Mouse (Mus musculus) heart, adult 2 months (tissue): ENCODE measurements at regions not wholly inside any gene's neighbourhood (a gene's known extent, or its start where the extent isn't known, plus 50 kb on each side); places are given as distances from the start of the nearest gene placed in this dataset.
A peak's percentile ranks its signal among the peaks of the same experiment; 100 is the strongest.
"Not testable (repeated sequence)": the region's sequence is repeated elsewhere in the genome, so short reads cannot be mapped to it uniquely, and the experiment has no call there.

Experiments
- DNase-seq, 2 experiments: peaks; one replicate each; pipeline ENCODE4 v3.0.0; 2021
- H3K27ac ChIP-seq: fragments of 200-600 bp; 2 replicates; pipeline ENCODE4 v1.8.1; 2022
- H3K27me3 ChIP-seq: fragments of 200-500 bp; 2 replicates; pipeline ENCODE4 v1.6.1; 2012; ENCODE audit warnings: mild to moderate bottlenecking, low read length, inconsistent platforms, mixed read lengths; ENCODE audit not compliant: control insufficient read depth, insufficient read depth
- H3K36me3 ChIP-seq: fragments of 200-500 bp; 2 replicates; pipeline ENCODE4 v1.6.1; 2012; ENCODE audit warnings: low read length, inconsistent platforms; ENCODE audit not compliant: control insufficient read depth, insufficient read depth
- H3K4me1 ChIP-seq: fragments of 200-500 bp; 2 replicates; pipeline ENCODE4 v1.6.1; 2011; ENCODE audit warnings: low read length; ENCODE audit not compliant: control insufficient read depth, insufficient read depth
- H3K4me3 ChIP-seq: fragments of 200-600 bp; 2 replicates; pipeline ENCODE4 v1.8.1; 2022
- H3K79me2 ChIP-seq: fragments of 200-500 bp; replicated peaks from 2 replicates; pipeline ENCODE4 v1.6.1; 2012; ENCODE audit warnings: mild to moderate bottlenecking, inconsistent platforms, low read length, moderate library complexity, mixed read lengths; ENCODE audit not compliant: control insufficient read depth, insufficient read depth
- H3K9ac ChIP-seq: fragments of 200-500 bp; 2 replicates; pipeline ENCODE4 v1.6.1; 2012; ENCODE audit warnings: low read depth, mild to moderate bottlenecking, control low read depth, inconsistent platforms, low read length, mixed read lengths
- CTCF ChIP-seq: fragments of 200-600 bp; IDR thresholded peaks from 2 replicates; pipeline ENCODE4 v1.8.1; 2022; ENCODE audit warnings: antibody characterized with exemption, mild to moderate bottlenecking, moderate library complexity
- EP300 ChIP-seq: fragments of 200-500 bp; IDR thresholded peaks from 2 replicates; pipeline ENCODE4 v1.6.1; 2011; ENCODE audit warnings: low read depth, low read length, control low read depth; ENCODE audit not compliant: insufficient read depth
- POLR2A ChIP-seq: fragments of 200-500 bp; IDR thresholded peaks from 2 replicates; pipeline ENCODE4 v1.6.1; 2011; ENCODE audit warnings: mild to moderate bottlenecking, low read depth, low read length, control low read depth; ENCODE audit not compliant: insufficient read depth
- WGBS: fragments of 180-500 bp; shearing (Covaris S2); methylation state at CpG from one replicate; pipeline ENCODE4 v1.1.7; 2018; 5-methylcytosine and 5-hydroxymethylcytosine counted together
- intact Hi-C: fragments of 180-260 bp; cut with DNase I; formaldehyde crosslinking; loops from one replicate; pipeline ENCODE4 v1.15.1; 2025

GRCm38 (mm10) chr1:88800411-88800810 lies 98.4 kb upstream of the Arl4c start:
- H3K4me3 ChIP-seq, result no peak overlapping the region
- TF ChIP-seq EP300 (no peak), CTCF (no peak), POLR2A (no peak)
- H3K9ac ChIP-seq, result no peak overlapping the region
- no peak for DNase-seq
- intact Hi-C loops, result no loop called here
- no peaks in the 10 kb centered on the region for H3K27me3 ChIP-seq
- no peak overlapping the region for H3K27ac ChIP-seq
- H3K79me2 ChIP-seq, result no peaks in the 10 kb centered on the region
- no peaks in the 10 kb centered on the region for H3K36me3 ChIP-seq
- WGBS, result 54% methylated on average over 5 of the region's 5 CpGs
- no peaks in the 10 kb centered on the region for H3K4me1 ChIP-seq

- H3K27me3 ChIP-seq, H3K9ac ChIP-seq, H3K4me1 ChIP-seq, DNase-seq, H3K36me3 ChIP-seq, H3K27ac ChIP-seq, H3K4me3 ChIP-seq, intact Hi-C loops, H3K79me2 ChIP-seq: not testable (repeated sequence)
Measured at GRCm38 (mm10) chr1:88801151-88801550, 99.1 kb upstream of the Arl4c start.

GRCm38 (mm10) chr1:88806960-88807359 lies 104.9 kb upstream of the Arl4c start:
- Histone ChIP-seq H3K27ac (no peak overlapping the region), H3K9ac (no peak overlapping the region), H3K4me1 (no peaks in the 10 kb centered on the region), H3K36me3 (no peaks in the 10 kb centered on the region), H3K4me3 (no peak overlapping the region), H3K79me2 (no peaks in the 10 kb centered on the region), H3K27me3 (no peaks in the 10 kb centered on the region)
- peak in 1 of 2 experiments; percentile 31 for DNase-seq
- 55% methylated on average over 6 of the region's 6 CpGs for WGBS
- intact Hi-C loops, result no loop called here
- TF ChIP-seq POLR2A (no peak), CTCF (peak; percentile 56), EP300 (no peak)

GRCm38 (mm10) chr1:88807901-88808300 lies 105.9 kb upstream of the Arl4c start:
- Histone ChIP-seq H3K4me3 (no peak overlapping the region), H3K9ac (no peak overlapping the region), H3K27me3 (no peaks in the 10 kb centered on the region), H3K36me3 (no peaks in the 10 kb centered on the region), H3K27ac (no peak overlapping the region), H3K79me2 (no peaks in the 10 kb centered on the region), H3K4me1 (no peaks in the 10 kb centered on the region)
- DNase-seq, result no peak
- 89% methylated on average over 6 of the region's 6 CpGs for WGBS
- TF ChIP-seq EP300 (no peak), POLR2A (no peak), CTCF (no peak)
- intact Hi-C loops, result no loop called here

- intact Hi-C loops, result no loop called here
- H3K27me3 ChIP-seq, result no peaks in the 10 kb centered on the region
- no peaks in the 10 kb centered on the region for H3K36me3 ChIP-seq
- 85% methylated on average over 3 of the region's 3 CpGs for WGBS
- no peaks in the 10 kb centered on the region for H3K79me2 ChIP-seq
- no peak for DNase-seq
- H3K9ac ChIP-seq, result no peak overlapping the region
- no peaks in the 10 kb centered on the region for H3K4me1 ChIP-seq
- H3K27ac ChIP-seq, result no peak overlapping the region
- no peak overlapping the region for H3K4me3 ChIP-seq
- TF ChIP-seq EP300, result no peak
- TF ChIP-seq POLR2A, result no peak
- no peak for TF ChIP-seq CTCF
Measured at GRCm38 (mm10) chr1:88808508-88808907, 106.5 kb upstream of the Arl4c start.

- intact Hi-C loops, result no loop called here
- Histone ChIP-seq H3K27ac (no peak overlapping the region), H3K27me3 (no peaks in the 10 kb centered on the region), H3K9ac (no peak overlapping the region), H3K79me2 (no peaks in the 10 kb centered on the region), H3K4me1 (no peaks in the 10 kb centered on the region), H3K36me3 (no peaks in the 10 kb centered on the region), H3K4me3 (no peak overlapping the region)
- DNase-seq, result no peak
- no peak for TF ChIP-seq EP300
- no peak for TF ChIP-seq POLR2A
- no peak for TF ChIP-seq CTCF
- 82% methylated on average over 2 of the region's 2 CpGs for WGBS
Measured at GRCm38 (mm10) chr1:88809756-88810155, 107.7 kb upstream of the Arl4c start.

- no peaks in the 10 kb centered on the region for H3K27me3 ChIP-seq
- intact Hi-C loops, result no loop called here
- H3K36me3 ChIP-seq, result no peaks in the 10 kb centered on the region
- DNase-seq, result no peak
- TF ChIP-seq CTCF (no peak), POLR2A (no peak), EP300 (no peak)
- H3K27ac ChIP-seq, result no peak overlapping the region
- no peak overlapping the region for H3K4me3 ChIP-seq
- no peaks in the 10 kb centered on the region for H3K79me2 ChIP-seq
- H3K4me1 ChIP-seq, result no peaks in the 10 kb centered on the region
- WGBS, result 77% methylated on average over 7 of the region's 7 CpGs
- no peak overlapping the region for H3K9ac ChIP-seq
Measured at GRCm38 (mm10) chr1:88813200-88813599, 111.2 kb upstream of the Arl4c start.
